Mouse (Mus musculus) retina, adult 2 months (tissue): ENCODE data around the gene Lce1i.
"Not testable (repeated sequence)": the region's sequence is repeated elsewhere in the genome, so short reads cannot be mapped to it uniquely, and the experiment has no call there.

Source experiments
- DNase-seq: peaks from one replicate; pipeline ENCODE4 v3.0.0-alpha.2; 2012; ENCODE audit warnings: low read depth, low spot score

Gene Lce1i

GRCm38 (mm10) chr3:92778799-92779198 is at the start of gene Lce1i:
Gene Lce1i, minus strand, starts transcription at chr3:92778899.
- no peak for DNase-seq

GRCm38 (mm10) chr3:92827108-92827507 is 48.4 kb upstream of the Lce1i start, which contains the start of gene Kprp:
Gene Kprp, minus strand, starts transcription at chr3:92827247.
- no peak for DNase-seq

- DNase-seq = no peak
These were observed 47.1 kb upstream of the Lce1i start for GRCm38 (mm10) chr3:92825808-92826207.

- DNase-seq = not testable (repeated sequence)
These were observed 37.3 kb upstream of the Lce1i start for GRCm38 (mm10) chr3:92816036-92816435.

GRCm38 (mm10) chr3:92815581-92815980 is 36.9 kb upstream of the Lce1i start:
- DNase-seq = no peak

- DNase-seq = no peak
These were observed 29.1 kb upstream of the Lce1i start, which contains the start of gene Lce1k for GRCm38 (mm10) chr3:92807791-92808190. Gene Lce1k, minus strand, starts transcription at chr3:92807891.

GRCm38 (mm10) chr3:92790414-92790813 is 11.7 kb upstream of the Lce1i start, which contains the start of gene Lce1j:
Gene Lce1j, minus strand, starts transcription at chr3:92790514.
- no peak for DNase-seq

- DNase-seq = no peak
These were observed 7.1 kb downstream of the Lce1i start for GRCm38 (mm10) chr3:92771573-92771972.

GRCm38 (mm10) chr3:92764965-92765364 is 13.7 kb downstream of the Lce1i start, which contains the start of gene Lce1h:
Gene Lce1h, minus strand, starts transcription at chr3:92765065.
- no peak for DNase-seq

- no peak for DNase-seq
These were observed 25.5 kb downstream of the Lce1i start for GRCm38 (mm10) chr3:92753197-92753596.

GRCm38 (mm10) chr3:92752238-92752637 is 26.5 kb downstream of the Lce1i start, which contains the start of gene Lce1g:
Gene Lce1g, minus strand, starts transcription at chr3:92752338.
- no peak for DNase-seq

GRCm38 (mm10) chr3:92738996-92739395 is 39.7 kb downstream of the Lce1i start, which contains the start of gene Gm38119:
Gene Gm38119, minus strand, starts transcription at chr3:92739096.
- DNase-seq = no peak
